Mouse (Mus musculus): Measurements from ENCODE around the gene Jag2. TPM values are rescaled to one million over a fixed set of nuclear protein-coding genes. Genes with fewer than 3 reads are reported as not detected.

The Jag2 gene
- 19.3 TPM for polyA plus RNA-seq (2014; fragmentation: Illumina TruSeq; extraction: RNeasy Lipid Tissue Mini Kit (QIAGEN cat#74804); ENCODE audit: low read depth, low replicate concordance)

GRCm38 (mm10) chr12:112929562-112930352 is at the start of gene Jag2:
Gene Jag2, minus strand, starts transcription at chr12:112929776.

GRCm38 (mm10) chr12:112976371-112977073 is 46.9 kb upstream of the Jag2 start, which contains the start of gene Btbd6:
Gene Btbd6, plus strand, starts transcription at chr12:112976482.

GRCm38 (mm10) chr12:112941776-112942713 is 12.5 kb upstream of the Jag2 start, which contains the start of gene Nudt14:
Gene Nudt14, minus strand, starts transcription at chr12:112942124.

GRCm38 (mm10) chr12:112868178-112869087 is 61.1 kb downstream of the Jag2 start, which contains the start of gene Gpr132:
Gene Gpr132, minus strand, starts transcription at chr12:112868228.

Other genes with a start within 250 kb of the Jag2 start
- 9.3 TPM for gene Cep170b, start 209.3 kb downstream of the Jag2 start, polyA plus RNA-seq (2014; fragmentation: Illumina TruSeq; extraction: RNeasy Lipid Tissue Mini Kit (QIAGEN cat#74804); ENCODE audit: low read depth, low replicate concordance)
- 8.3 TPM for gene Pld4, start 169.1 kb downstream of the Jag2 start, polyA plus RNA-seq (2014; fragmentation: Illumina TruSeq; extraction: RNeasy Lipid Tissue Mini Kit (QIAGEN cat#74804); ENCODE audit: low read depth, low replicate concordance)
- gene Ahnak2, start 127.1 kb downstream of the Jag2 start, polyA plus RNA-seq (2014; fragmentation: Illumina TruSeq; extraction: RNeasy Lipid Tissue Mini Kit (QIAGEN cat#74804); ENCODE audit: low read depth, low replicate concordance): 10.2 TPM
- 2.9 TPM for gene Clba1, start 120.8 kb downstream of the Jag2 start, polyA plus RNA-seq (2014; fragmentation: Illumina TruSeq; extraction: RNeasy Lipid Tissue Mini Kit (QIAGEN cat#74804); ENCODE audit: low read depth, low replicate concordance)
- gene Cdca4, start 100.4 kb downstream of the Jag2 start, polyA plus RNA-seq (2014; fragmentation: Illumina TruSeq; extraction: RNeasy Lipid Tissue Mini Kit (QIAGEN cat#74804); ENCODE audit: low read depth, low replicate concordance): 6.0 TPM
- 0.47 TPM for gene Gpr132, start 61.5 kb downstream of the Jag2 start, polyA plus RNA-seq (2014; fragmentation: Illumina TruSeq; extraction: RNeasy Lipid Tissue Mini Kit (QIAGEN cat#74804); ENCODE audit: low read depth, low replicate concordance)
- 9.4 TPM for gene Nudt14, start 12.3 kb upstream of the Jag2 start, polyA plus RNA-seq (2014; fragmentation: Illumina TruSeq; extraction: RNeasy Lipid Tissue Mini Kit (QIAGEN cat#74804); ENCODE audit: low read depth, low replicate concordance)
- gene Btbd6, start 46.7 kb upstream of the Jag2 start, polyA plus RNA-seq (2014; fragmentation: Illumina TruSeq; extraction: RNeasy Lipid Tissue Mini Kit (QIAGEN cat#74804); ENCODE audit: low read depth, low replicate concordance): 21.7 TPM
- 27.8 TPM for gene Brf1, start 70.9 kb upstream of the Jag2 start, polyA plus RNA-seq (2014; fragmentation: Illumina TruSeq; extraction: RNeasy Lipid Tissue Mini Kit (QIAGEN cat#74804); ENCODE audit: low read depth, low replicate concordance)
- 33.8 TPM for gene Pacs2, start 84.7 kb upstream of the Jag2 start, polyA plus RNA-seq (2014; fragmentation: Illumina TruSeq; extraction: RNeasy Lipid Tissue Mini Kit (QIAGEN cat#74804); ENCODE audit: low read depth, low replicate concordance)
- gene Tex22, start 144.7 kb upstream of the Jag2 start, polyA plus RNA-seq (2014; fragmentation: Illumina TruSeq; extraction: RNeasy Lipid Tissue Mini Kit (QIAGEN cat#74804); ENCODE audit: low read depth, low replicate concordance): not detected
- gene Mta1, start 168.5 kb upstream of the Jag2 start, polyA plus RNA-seq (2014; fragmentation: Illumina TruSeq; extraction: RNeasy Lipid Tissue Mini Kit (QIAGEN cat#74804); ENCODE audit: low read depth, low replicate concordance): 33.2 TPM
- 1,580 TPM for gene Crip2, start 210.5 kb upstream of the Jag2 start, polyA plus RNA-seq (2014; fragmentation: Illumina TruSeq; extraction: RNeasy Lipid Tissue Mini Kit (QIAGEN cat#74804); ENCODE audit: low read depth, low replicate concordance)
- 299 TPM for gene Crip1, start 216.5 kb upstream of the Jag2 start, polyA plus RNA-seq (2014; fragmentation: Illumina TruSeq; extraction: RNeasy Lipid Tissue Mini Kit (QIAGEN cat#74804); ENCODE audit: low read depth, low replicate concordance)
- not detected for gene Tedc1, start 226.6 kb upstream of the Jag2 start, polyA plus RNA-seq (2014; fragmentation: Illumina TruSeq; extraction: RNeasy Lipid Tissue Mini Kit (QIAGEN cat#74804); ENCODE audit: low read depth, low replicate concordance)

Data from heart, adult 10 weeks (tissue).